Comparison of ENCODE assay signal across 16 mouse cellular contexts in the genomic region with DNA sequence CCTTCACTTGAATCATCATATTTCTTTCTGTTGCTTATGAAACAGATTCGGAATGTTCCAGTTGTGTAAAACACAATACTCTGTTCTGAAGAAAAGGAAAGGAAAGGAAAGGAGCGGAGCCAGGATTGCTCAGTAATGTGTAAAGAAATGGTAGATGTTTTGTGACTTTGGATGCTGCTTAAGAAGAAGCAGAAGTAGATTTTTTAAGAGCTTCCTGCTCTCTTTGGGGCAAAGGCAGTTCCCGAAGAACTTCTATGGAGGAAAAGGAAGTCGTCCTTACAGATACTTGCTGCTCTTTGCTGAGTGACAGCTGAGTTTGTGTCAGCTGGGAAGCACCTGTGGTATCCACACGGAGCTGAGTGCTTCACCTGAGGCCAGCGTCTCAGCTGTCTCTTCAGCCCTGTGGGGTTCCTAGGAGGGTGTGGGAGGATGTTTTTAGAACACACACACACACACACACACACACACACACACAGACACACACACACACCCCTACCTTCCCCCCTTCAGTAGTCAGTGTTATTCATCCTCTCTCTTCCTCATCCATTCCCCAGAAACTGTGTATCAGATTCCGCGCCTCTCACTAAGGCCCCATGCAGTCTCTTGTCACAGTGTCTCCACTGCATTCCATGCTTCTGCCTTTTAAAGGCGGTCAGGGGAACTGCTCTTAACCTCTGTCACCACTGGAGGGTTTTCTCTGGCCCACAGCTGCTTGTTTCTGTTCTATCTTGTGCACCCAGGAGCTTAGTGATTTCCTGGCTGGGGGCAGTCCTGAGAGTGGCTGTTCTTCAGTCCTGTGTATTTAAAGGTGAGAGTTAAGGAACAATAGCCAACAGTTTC. TPM values are rescaled to one million over a fixed set of nuclear protein-coding genes. Genes with fewer than 3 reads are reported as not detected.
DNase-seq lines count a peak whose midpoint lies in the region; ATAC-seq and TF ChIP-seq lines count a peak whose summit lies in the region.
"Had no signal": no experiment of that assay in that cellular context is flagged by ENCODE, and none has a peak within 500 bp of the region (broad histone marks: within the 10 kb centered on the region; RNA-seq: fewer than 3 reads in every experiment).

No protein-coding gene starts in this region.

- TF ChIP-seq POLR2A in bone marrow macrophage, adult 2 months (IDR thresholded peaks at IDR 0.05; ENCODE audit: borderline replicate concordance, low read depth, low read length), result no peak
- TF ChIP-seq POLR2A in myocyte (IDR thresholded peaks at IDR 0.05; ENCODE audit: insufficient read length, low read depth), result no peak

- H3K9me3 ChIP-seq in heart, embryonic 15.5 days (replicated peaks), result no peaks in the 10 kb centered on the region
- H3K9me3 ChIP-seq in hindbrain, embryonic 16.5 days (ENCODE audit: control insufficient read depth, low read length), result no peaks in the 10 kb centered on the region
- H3K9me3 ChIP-seq: forebrain, embryonic 10.5 days; stomach, embryonic 15.5 days had no signal

- DNase-seq in heart, postnatal 14 days, result no peak
- DNase-seq in lung, postnatal 10 days, result peak; percentile 30
- DNase-seq in lung, postnatal 14 days, result no peak
- DNase-seq in left cerebral cortex, adult 2 months (ENCODE audit: extremely low spot score in 1 of 2, low spot score in 2 of 2), result no peak
- DNase-seq: adrenal gland, adult 2 months; cerebellum, adult 9-11 months; gastrocnemius, postnatal 36 days; kidney, postnatal 10 days; left cerebral cortex, postnatal 4 days had no signal

- peaks cover 60% of the 10 kb centered on the region for H3K4me1 ChIP-seq in heart, embryonic 15.5 days (replicated peaks)
- peaks cover 77% of the 10 kb centered on the region for H3K4me1 ChIP-seq in bone marrow macrophage, adult 2 months (ENCODE audit: control insufficient read depth, insufficient read depth, low read length)
- H3K4me1 ChIP-seq in hindbrain, embryonic 16.5 days (ENCODE audit: control insufficient read depth, insufficient read depth, low read depth, low read length), result peaks cover 19% of the 10 kb centered on the region

- H3K27ac ChIP-seq in heart, embryonic 15.5 days, result peak overlapping the region; percentile 60; the same call in 1 of the 2 replicates
- peak overlapping the region; percentile 83 for H3K27ac ChIP-seq in bone marrow macrophage, adult 2 months (ENCODE audit: insufficient read depth, low read depth, low read length)
- no peak overlapping the region for H3K27ac ChIP-seq in hindbrain, embryonic 16.5 days (ENCODE audit: low read depth, low read length)
- H3K27ac ChIP-seq in left cerebral cortex, adult 2 months, result no peak overlapping the region
- H3K27ac ChIP-seq: forebrain, embryonic 10.5 days; stomach, embryonic 15.5 days had no signal

- no peaks in the 10 kb centered on the region for H3K36me3 ChIP-seq in heart, embryonic 15.5 days
- peaks cover 16% of the 10 kb centered on the region for H3K36me3 ChIP-seq in myocyte (ENCODE audit: control insufficient read depth, insufficient read depth)
- no peaks in the 10 kb centered on the region for H3K36me3 ChIP-seq in hindbrain, embryonic 16.5 days (ENCODE audit: control insufficient read depth, insufficient read depth, low read length)
- H3K36me3 ChIP-seq: stomach, embryonic 15.5 days had no signal

- H3K79me2 ChIP-seq in myocyte (ENCODE audit: control insufficient read depth, insufficient read depth), result peaks cover 84% of the 10 kb centered on the region

- no peaks in the 10 kb centered on the region for H3K27me3 ChIP-seq in heart, embryonic 15.5 days
- no peaks in the 10 kb centered on the region for H3K27me3 ChIP-seq in myocyte (ENCODE audit: control insufficient read depth, insufficient read depth, insufficient read length)
- H3K27me3 ChIP-seq in hindbrain, embryonic 16.5 days (replicated peaks; ENCODE audit: control insufficient read depth, insufficient read depth, low read length), result no peaks in the 10 kb centered on the region
- H3K27me3 ChIP-seq: stomach, embryonic 15.5 days had no signal

- no peak overlapping the region for H3K9ac ChIP-seq in heart, embryonic 15.5 days
- H3K9ac ChIP-seq in hindbrain, embryonic 16.5 days (ENCODE audit: low read depth, low read length), result no peak overlapping the region
- H3K9ac ChIP-seq: stomach, embryonic 15.5 days had no signal

- H3ac ChIP-seq in myocyte (ENCODE audit: control insufficient read depth, insufficient read length), result no peak overlapping the region

- H3K4me2 ChIP-seq in heart, embryonic 15.5 days, result no peak overlapping the region
- H3K4me2 ChIP-seq in myocyte (ENCODE audit: low read depth), result no peak overlapping the region
- H3K4me2 ChIP-seq in hindbrain, embryonic 16.5 days (ENCODE audit: low read length), result no peak overlapping the region
- H3K4me2 ChIP-seq: stomach, embryonic 15.5 days had no signal

- intact Hi-C loops in heart, postnatal 14 days (cut with DNase I), result loop anchor here (10.0 kb wide), 1 partner anchor 487 kb away; a partner anchor contains a TSS
- intact Hi-C loops in left cerebral cortex, adult 2 months (cut with DNase I), result no loop called here

- TF ChIP-seq CTCF in bone marrow macrophage, adult 2 months (IDR thresholded peaks at IDR 0.05; ENCODE audit: low read depth, low read length), result no peak
- TF ChIP-seq CTCF in left cerebral cortex, adult 2 months (IDR thresholded peaks at IDR 0.05), result no peak; the same call in 1 of the 2 replicates

- H3K4me3 ChIP-seq in heart, embryonic 15.5 days, result no peak overlapping the region
- H3K4me3 ChIP-seq in bone marrow macrophage, adult 2 months (ENCODE audit: insufficient read depth, low read length), result peak overlapping the region; percentile 29
- H3K4me3 ChIP-seq in myocyte, result no peak overlapping the region
- no peak overlapping the region for H3K4me3 ChIP-seq in hindbrain, embryonic 16.5 days (ENCODE audit: low read length)
- H3K4me3 ChIP-seq in left cerebral cortex, adult 2 months, result no peak overlapping the region
- H3K4me3 ChIP-seq: forebrain, embryonic 10.5 days; stomach, embryonic 15.5 days had no signal

- ATAC-seq in heart, embryonic 15.5 days (replicated peaks; ENCODE audit: insufficient number of reproducible peaks, insufficient read depth, low FRiP score, low read depth), result 0 out of 2 replicates have a peak, but pooled peaks have one; percentile 38
- ATAC-seq in hindbrain, embryonic 16.5 days, result no peak
- ATAC-seq: midbrain, embryonic 16.5 days had no signal

- 43% methylated on average over 9 of the region's 9 CpGs for WGBS in heart, embryonic 15.5 days
- 68% methylated on average over 9 of the region's 9 CpGs for WGBS in hindbrain, embryonic 16.5 days

TF ChIP-seq in myocyte, 11 proteins besides CTCF, POLR2A, EP300 and RAD21:
- TF ChIP-seq TCF3 (IDR thresholded peaks at IDR 0.05; ENCODE audit: insufficient read length, low read depth) (no peak), MYOG (IDR thresholded peaks at IDR 0.05; ENCODE audit: control insufficient read depth in 1 of 3, insufficient read depth in 1 of 3, insufficient read length in 2 of 3, low read depth in 2 of 3) (peak in 1 of 3 experiments; percentile 85), MYOD1 (IDR thresholded peaks at IDR 0.05; ENCODE audit: control insufficient read depth in 1 of 3, insufficient read length in 2 of 3, low read depth in 2 of 3) (peak in 2 of 3 experiments; percentile 50 to 88)

RNA-seq across cellular contexts. Expression of a gene that starts 6.7 kb away (rescaled TPM):
- 27.2 and 34.4 TPM in 2 replicates for polyA plus RNA-seq in heart, embryonic 15.5 days (2015; fragmentation: Nextera tagmentation; extraction: Ambion mirVana)
- total RNA-seq in heart, postnatal 14 days (2021), result 10 to 100 TPM; 38.9 to 39.7 TPM
- 64.0 and 73.0 TPM in 2 replicates for polyA plus RNA-seq in bone marrow macrophage, adult 2 months (2012; ENCODE audit: insufficient read depth, insufficient read length, missing spikeins)
- 54.5 TPM for polyA plus RNA-seq in myocyte (2012; fragmentation: generic; extraction: Trizol)
- 25.0 and 30.6 TPM in 2 replicates for polyA plus RNA-seq in hindbrain, embryonic 16.5 days (2015; fragmentation: Nextera tagmentation; extraction: Ambion mirVana)
- total RNA-seq in left cerebral cortex, adult 2 months (2021), result 10 to 100 TPM; 22.6 to 24.7 TPM

Comparison
In these comparisons a context has a peak if more than half of its experiments do, and no peak if none do; other contexts are left out.
1. H3K27ac ChIP-seq: peak in heart, embryonic 15.5 days (single experiment) and bone marrow macrophage, adult 2 months (single experiment); none in hindbrain, embryonic 16.5 days (single experiment) and left cerebral cortex, adult 2 months (single experiment).